ENCODE assay signal across 18 mouse cellular contexts in genomic region chr16:34725156-34725555, GRCm38 (mm10).
"Had no signal": no experiment of that assay in that cellular context is flagged by ENCODE, and none has a peak within 500 bp of the region (broad histone marks: within the 10 kb centered on the region; RNA-seq: fewer than 3 reads in every experiment).

No protein-coding gene starts in this region.

- H3K9me3 ChIP-seq: lung, embryonic 15.5 days; midbrain, embryonic 13.5 days; midbrain, embryonic 15.5 days had no signal

- H3K9ac ChIP-seq: lung, embryonic 15.5 days; midbrain, embryonic 13.5 days; midbrain, embryonic 15.5 days; neural tube, embryonic 13.5 days; neural tube, embryonic 15.5 days had no signal

- H3K4me2 ChIP-seq: lung, embryonic 15.5 days; midbrain, embryonic 11.5 days; midbrain, embryonic 13.5 days; midbrain, embryonic 15.5 days; neural tube, embryonic 13.5 days; neural tube, embryonic 15.5 days had no signal

- H3K4me1 ChIP-seq: lung, embryonic 15.5 days; midbrain, embryonic 13.5 days; midbrain, embryonic 15.5 days; neural tube, embryonic 13.5 days; neural tube, embryonic 15.5 days had no signal

- ATAC-seq: lung, postnatal 0 days; midbrain, embryonic 13.5 days; midbrain, embryonic 15.5 days had no signal

- H3K27ac ChIP-seq: lung, embryonic 15.5 days; midbrain, embryonic 13.5 days; midbrain, embryonic 15.5 days; neural tube, embryonic 13.5 days; neural tube, embryonic 15.5 days had no signal

- H3K4me3 ChIP-seq: lung, embryonic 15.5 days; megakaryocyte, embryonic 14.5 days; midbrain, embryonic 13.5 days; midbrain, embryonic 15.5 days; neural tube, embryonic 13.5 days; neural tube, embryonic 15.5 days had no signal

- DNase-seq: lung, adult 2 months; lung, postnatal 4 days; retina, postnatal 1 day; right cerebral cortex, adult 18-20 months; right cerebral cortex, postnatal 25 days; right cerebral cortex, postnatal 4 days; spleen, adult 18-20 months; thymus, adult 18-20 months; thymus, postnatal 14 days; thymus, postnatal 36 days had no signal

- H3K36me3 ChIP-seq: midbrain, embryonic 15.5 days had no signal

- H3K27me3 ChIP-seq: lung, embryonic 15.5 days; megakaryocyte, embryonic 14.5 days; midbrain, embryonic 13.5 days; midbrain, embryonic 15.5 days; neural tube, embryonic 13.5 days; neural tube, embryonic 15.5 days had no signal
